Comparison of ENCODE assay signal across 14 mouse cellular contexts in genomic region chr19:37790281-37791073, GRCm38 (mm10).
DNase-seq lines count a peak whose midpoint lies in the region; ATAC-seq and TF ChIP-seq lines count a peak whose summit lies in the region.
"Had no signal": no experiment of that assay in that cellular context is flagged by ENCODE, and none has a peak within 500 bp of the region (broad histone marks: within the 10 kb centered on the region; RNA-seq: fewer than 3 reads in every experiment).

No protein-coding gene starts in this region.

- no peak for TF ChIP-seq CTCF in kidney, postnatal 0 days (IDR thresholded peaks at IDR 0.05; ENCODE audit: low read depth)

- peak overlapping the region; percentile 29 for H3K4me2 ChIP-seq in kidney, postnatal 0 days (ENCODE audit: low read length)
- peak overlapping the region; percentile 45 for H3K4me2 ChIP-seq in hindbrain, embryonic 15.5 days
- peak overlapping the region; percentile 46 for H3K4me2 ChIP-seq in midbrain, embryonic 13.5 days (replicated peaks)
- H3K4me2 ChIP-seq: heart, embryonic 15.5 days; liver, embryonic 15.5 days had no signal

- H3K27me3 ChIP-seq in kidney, postnatal 0 days (ENCODE audit: insufficient read depth, low read length), result no peaks in the 10 kb centered on the region
- no peaks in the 10 kb centered on the region for H3K27me3 ChIP-seq in hindbrain, embryonic 15.5 days
- H3K27me3 ChIP-seq in midbrain, embryonic 13.5 days, result peaks cover 16% of the 10 kb centered on the region
- H3K27me3 ChIP-seq: CH12.LX; heart, embryonic 15.5 days; liver, embryonic 15.5 days had no signal

- no peak for ATAC-seq in kidney, postnatal 0 days (replicated peaks; ENCODE audit: low FRiP score, low read depth)
- no peak for ATAC-seq in hindbrain, embryonic 15.5 days (ENCODE audit: low FRiP score, low read depth)
- 0 out of 2 replicates have a peak, but pooled peaks have one; percentile 48 for ATAC-seq in midbrain, embryonic 13.5 days
- ATAC-seq: intestine, postnatal 0 days had no signal

- peak overlapping the region; percentile 37; the same call in 1 of the 2 replicates for H3K27ac ChIP-seq in kidney, postnatal 0 days
- H3K27ac ChIP-seq in hindbrain, embryonic 15.5 days (replicated peaks), result no peak overlapping the region
- H3K27ac ChIP-seq in midbrain, embryonic 13.5 days, result no peak overlapping the region
- H3K27ac ChIP-seq: heart, embryonic 15.5 days; liver, embryonic 15.5 days had no signal

- intact Hi-C loops in heart, postnatal 25 days (cut with DNase I), result no loop called here

- WGBS in kidney, postnatal 0 days, result 24% methylated on average over 24 of the region's 24 CpGs
- WGBS in hindbrain, embryonic 15.5 days, result 18% methylated on average over 24 of the region's 24 CpGs
- 22% methylated on average over 24 of the region's 24 CpGs for WGBS in midbrain, embryonic 13.5 days

- H3K4me3 ChIP-seq in kidney, postnatal 0 days (replicated peaks; ENCODE audit: low read depth, low read length), result no peak overlapping the region
- peak overlapping the region; percentile 17 for H3K4me3 ChIP-seq in hindbrain, embryonic 15.5 days
- peak overlapping the region; percentile 21 for H3K4me3 ChIP-seq in midbrain, embryonic 13.5 days (replicated peaks)
- H3K4me3 ChIP-seq: heart, embryonic 15.5 days; liver, embryonic 15.5 days had no signal

- no peaks in the 10 kb centered on the region for H3K9me3 ChIP-seq in kidney, postnatal 0 days (replicated peaks; ENCODE audit: low read length)
- H3K9me3 ChIP-seq in hindbrain, embryonic 15.5 days, result no peaks in the 10 kb centered on the region
- no peaks in the 10 kb centered on the region for H3K9me3 ChIP-seq in midbrain, embryonic 13.5 days
- H3K9me3 ChIP-seq: heart, embryonic 15.5 days; liver, embryonic 15.5 days had no signal

- no peak overlapping the region for H3K9ac ChIP-seq in kidney, postnatal 0 days (ENCODE audit: low read depth, low read length)
- no peak overlapping the region for H3K9ac ChIP-seq in hindbrain, embryonic 15.5 days
- no peak overlapping the region for H3K9ac ChIP-seq in midbrain, embryonic 13.5 days (replicated peaks)
- H3K9ac ChIP-seq: heart, embryonic 15.5 days; liver, embryonic 15.5 days had no signal

- peaks cover 3% of the 10 kb centered on the region; the same call in 1 of the 2 replicates for H3K4me1 ChIP-seq in kidney, postnatal 0 days (replicated peaks; ENCODE audit: insufficient read depth, low read length)
- H3K4me1 ChIP-seq in hindbrain, embryonic 15.5 days (replicated peaks), result peaks cover 11% of the 10 kb centered on the region
- peaks cover 12% of the 10 kb centered on the region for H3K4me1 ChIP-seq in midbrain, embryonic 13.5 days (replicated peaks)
- H3K4me1 ChIP-seq: heart, embryonic 15.5 days; liver, embryonic 15.5 days had no signal

- no peak for DNase-seq in kidney, postnatal 0 days (ENCODE audit: low spot score)
- no peak for DNase-seq in kidney, postnatal 14 days
- peak; percentile 12 for DNase-seq in yolk sac, embryonic 10.5 days (ENCODE audit: low spot score)
- DNase-seq in urinary bladder, postnatal 4 days (ENCODE audit: low spot score in 2 of 2), result no peak
- no peak for DNase-seq in heart, postnatal 25 days (ENCODE audit: low spot score)
- DNase-seq in layer of hippocampus, postnatal 36 days, result no peak
- DNase-seq: cerebellum, adult 8-10 months; thymus, postnatal 36 days had no signal

- H3K36me3 ChIP-seq in kidney, postnatal 0 days (ENCODE audit: insufficient read depth, low read length), result no peaks in the 10 kb centered on the region
- no peaks in the 10 kb centered on the region for H3K36me3 ChIP-seq in hindbrain, embryonic 15.5 days
- H3K36me3 ChIP-seq in midbrain, embryonic 13.5 days, result no peaks in the 10 kb centered on the region
- H3K36me3 ChIP-seq: heart, embryonic 15.5 days; liver, embryonic 15.5 days had no signal
